ENCODE assay signal across 17 mouse cellular contexts in genomic region chr6:22104211-22104610, GRCm38 (mm10).
A peak's percentile ranks its signal among the peaks of the same experiment; 100 is the strongest.
DNase-seq lines count a peak whose midpoint lies in the region; ATAC-seq lines count a peak whose summit lies in the region.
"Had no signal": no experiment of that assay in that cellular context is flagged by ENCODE, and none has a peak within 500 bp of the region (broad histone marks: within the 10 kb centered on the region; RNA-seq: fewer than 3 reads in every experiment).

No protein-coding gene starts in this region.

- no peak overlapping the region for H3K9ac ChIP-seq in midbrain, embryonic 16.5 days (ENCODE audit: low read depth, low read length)
- H3K9ac ChIP-seq: limb, embryonic 12.5 days; lung, embryonic 14.5 days; neural tube, embryonic 13.5 days had no signal

- H3K4me1 ChIP-seq in midbrain, embryonic 16.5 days (ENCODE audit: control insufficient read depth, insufficient read depth, low read length), result peaks cover 2% of the 10 kb centered on the region; the same call in 1 of the 2 replicates
- H3K4me1 ChIP-seq: limb, embryonic 12.5 days; megakaryocyte, embryonic 14.5 days; neural tube, embryonic 13.5 days had no signal

- peak; percentile 45 for DNase-seq in heart, adult 11 months
- no peak for DNase-seq in heart, adult 8-10 months (ENCODE audit: low spot score)
- DNase-seq in embryo, embryonic 11 days, result peak; percentile 30
- DNase-seq in gonadal fat pad, adult 2 months (ENCODE audit: low read depth), result peak; percentile 65
- no peak for DNase-seq in frontal cortex, postnatal 10 days (ENCODE audit: low spot score in 2 of 2)
- DNase-seq in testis, postnatal 10 days (ENCODE audit: low spot score), result no peak
- DNase-seq in lung, postnatal 14 days, result no peak
- DNase-seq: cerebellum, adult 2 months; gastrocnemius, postnatal 10 days; kidney, adult 8-10 months; lung, embryonic 14.5 days; right cerebral cortex, postnatal 25 days; thymus, postnatal 25 days had no signal

- no peak overlapping the region for H3K4me2 ChIP-seq in midbrain, embryonic 16.5 days (ENCODE audit: low read length)
- H3K4me2 ChIP-seq: limb, embryonic 12.5 days; lung, embryonic 14.5 days; neural tube, embryonic 13.5 days had no signal

- no peak overlapping the region for H3K27ac ChIP-seq in midbrain, embryonic 16.5 days (ENCODE audit: low read length)
- H3K27ac ChIP-seq: limb, embryonic 12.5 days; neural tube, embryonic 13.5 days had no signal

- H3K9me3 ChIP-seq in midbrain, embryonic 16.5 days (replicated peaks; ENCODE audit: control insufficient read depth, low read length, poor library complexity, severe bottlenecking), result no peaks in the 10 kb centered on the region
- H3K9me3 ChIP-seq: limb, embryonic 12.5 days; megakaryocyte, embryonic 14.5 days; neural tube, embryonic 13.5 days had no signal

- 15% methylated on average over 8 of the region's 8 CpGs for WGBS in midbrain, embryonic 16.5 days

- no peaks in the 10 kb centered on the region for H3K27me3 ChIP-seq in midbrain, embryonic 16.5 days (ENCODE audit: control insufficient read depth, insufficient read depth, low read depth, low read length)
- H3K27me3 ChIP-seq: limb, embryonic 12.5 days; neural tube, embryonic 13.5 days had no signal

- peak; percentile 68; the same call in 1 of the 2 replicates for ATAC-seq in midbrain, embryonic 16.5 days

- no peak overlapping the region for H3K4me3 ChIP-seq in midbrain, embryonic 16.5 days (ENCODE audit: low read depth, low read length)
- H3K4me3 ChIP-seq: limb, embryonic 12.5 days; megakaryocyte, embryonic 14.5 days; neural tube, embryonic 13.5 days had no signal

- H3K36me3 ChIP-seq in midbrain, embryonic 16.5 days (ENCODE audit: control insufficient read depth, insufficient read depth, low read length), result no peaks in the 10 kb centered on the region
- H3K36me3 ChIP-seq: neural tube, embryonic 13.5 days had no signal

Comparison
In these comparisons a context has a peak if more than half of its experiments do, and no peak if none do; other contexts are left out.
1. DNase-seq: peak in heart, adult 11 months (single experiment), embryo, embryonic 11 days (single experiment) and gonadal fat pad, adult 2 months (single experiment); none in heart, adult 8-10 months (single experiment), frontal cortex, postnatal 10 days (0 of 2), testis, postnatal 10 days (single experiment) and lung, postnatal 14 days (single experiment).